8 mouse cellular contexts compared by ENCODE assay signal in genomic region chr9:27106081-27106480, GRCm38 (mm10). TPM values are rescaled to one million over a fixed set of nuclear protein-coding genes. Genes with fewer than 3 reads are reported as not detected.
A peak's percentile ranks its signal among the peaks of the same experiment; 100 is the strongest.
DNase-seq lines count a peak whose midpoint lies in the region; ATAC-seq and TF ChIP-seq lines count a peak whose summit lies in the region.

No protein-coding gene starts in this region.

- no peak overlapping the region for H3K4me2 ChIP-seq in heart, embryonic 12.5 days
- H3K4me2 ChIP-seq in embryonic facial prominence, embryonic 14.5 days (ENCODE audit: low read depth, low read length), result no peak overlapping the region
- H3K4me2 ChIP-seq in kidney, postnatal 0 days (ENCODE audit: low read length), result no peak overlapping the region

- WGBS in heart, adult 2 months, result 19% methylated on average over 1 of the region's 1 CpGs
- WGBS in heart, embryonic 12.5 days, result 41% methylated on average over 1 of the region's 1 CpGs
- 61% methylated on average over 1 of the region's 1 CpGs for WGBS in embryonic facial prominence, embryonic 14.5 days
- WGBS in kidney, postnatal 0 days, result 28% methylated on average over 1 of the region's 1 CpGs
- 70% methylated on average over 1 of the region's 1 CpGs for WGBS in midbrain, embryonic 10.5 days

- no peak for ATAC-seq in heart, embryonic 12.5 days (ENCODE audit: insufficient number of reproducible peaks, low FRiP score)
- no peak for ATAC-seq in embryonic facial prominence, embryonic 14.5 days (ENCODE audit: low read depth)
- no peak for ATAC-seq in kidney, postnatal 0 days (replicated peaks; ENCODE audit: low FRiP score, low read depth)

- 0 out of 2 replicates have a peak, but pooled peaks have one; percentile 37 for TF ChIP-seq EP300 in heart, adult 2 months (IDR thresholded peaks at IDR 0.05; ENCODE audit: insufficient read depth, low read depth, low read length)

- intact Hi-C loops in heart, adult 2 months (cut with DNase I), result loop anchor here (1.0 to 5.0 kb wide), 4 partner anchors 27 to 221 kb away; no protein-coding TSS in a partner anchor

- peaks cover 6% of the 10 kb centered on the region for H3K36me3 ChIP-seq in heart, adult 2 months (ENCODE audit: control insufficient read depth, insufficient read depth, low read length)
- H3K36me3 ChIP-seq in heart, embryonic 12.5 days, result peaks cover 42% of the 10 kb centered on the region
- peaks cover 42% of the 10 kb centered on the region for H3K36me3 ChIP-seq in embryonic facial prominence, embryonic 14.5 days (ENCODE audit: control insufficient read depth, insufficient read depth, low read length)
- H3K36me3 ChIP-seq in kidney, postnatal 0 days (ENCODE audit: insufficient read depth, low read length), result 0 out of 2 replicates have a peak, but pooled peaks cover 2% of the 10 kb centered on the region
- peaks cover 59% of the 10 kb centered on the region for H3K36me3 ChIP-seq in midbrain, embryonic 10.5 days

- H3K4me1 ChIP-seq in heart, adult 2 months (ENCODE audit: control insufficient read depth, insufficient read depth, low read length), result peaks cover 19% of the 10 kb centered on the region
- H3K4me1 ChIP-seq in heart, embryonic 12.5 days (replicated peaks), result peaks cover 21% of the 10 kb centered on the region
- H3K4me1 ChIP-seq in embryonic facial prominence, embryonic 14.5 days (ENCODE audit: control insufficient read depth, insufficient read depth, low read length), result peaks cover 9% of the 10 kb centered on the region
- H3K4me1 ChIP-seq in kidney, postnatal 0 days (replicated peaks; ENCODE audit: insufficient read depth, low read length), result no peaks in the 10 kb centered on the region
- peaks cover 9% of the 10 kb centered on the region; the same call in 1 of the 2 replicates for H3K4me1 ChIP-seq in midbrain, embryonic 10.5 days

- H3K4me3 ChIP-seq in heart, adult 2 months, result no peak overlapping the region
- no peak overlapping the region for H3K4me3 ChIP-seq in heart, embryonic 12.5 days
- H3K4me3 ChIP-seq in embryonic facial prominence, embryonic 14.5 days (ENCODE audit: low read depth, low read length), result no peak overlapping the region
- no peak overlapping the region for H3K4me3 ChIP-seq in kidney, postnatal 0 days (replicated peaks; ENCODE audit: low read depth, low read length)
- H3K4me3 ChIP-seq in midbrain, embryonic 10.5 days, result no peak overlapping the region

- TF ChIP-seq CTCF in heart, adult 2 months (IDR thresholded peaks at IDR 0.05), result peak; percentile 95
- TF ChIP-seq CTCF in kidney, postnatal 0 days (IDR thresholded peaks at IDR 0.05; ENCODE audit: low read depth), result peak; percentile 92

- no peak overlapping the region for H3K9ac ChIP-seq in heart, adult 2 months (ENCODE audit: low read depth, low read length)
- no peak overlapping the region for H3K9ac ChIP-seq in heart, embryonic 12.5 days
- no peak overlapping the region for H3K9ac ChIP-seq in embryonic facial prominence, embryonic 14.5 days (ENCODE audit: low read depth, low read length)
- H3K9ac ChIP-seq in kidney, postnatal 0 days (ENCODE audit: low read depth, low read length), result no peak overlapping the region

- no peaks in the 10 kb centered on the region for H3K9me3 ChIP-seq in heart, embryonic 12.5 days (replicated peaks)
- H3K9me3 ChIP-seq in embryonic facial prominence, embryonic 14.5 days (ENCODE audit: control insufficient read depth, low read length), result no peaks in the 10 kb centered on the region
- no peaks in the 10 kb centered on the region for H3K9me3 ChIP-seq in kidney, postnatal 0 days (replicated peaks; ENCODE audit: low read length)
- H3K9me3 ChIP-seq in midbrain, embryonic 10.5 days (replicated peaks), result no peaks in the 10 kb centered on the region

- TF ChIP-seq POLR2A in heart, adult 2 months (IDR thresholded peaks at IDR 0.05; ENCODE audit: insufficient read depth, low read depth, low read length), result no peak

- H3K27ac ChIP-seq in heart, adult 2 months, result peak overlapping the region; percentile 94
- no peak overlapping the region for H3K27ac ChIP-seq in heart, embryonic 12.5 days (ENCODE audit: poor library complexity, severe bottlenecking)
- H3K27ac ChIP-seq in embryonic facial prominence, embryonic 14.5 days (replicated peaks; ENCODE audit: low read depth, low read length), result no peak overlapping the region
- H3K27ac ChIP-seq in kidney, postnatal 0 days, result no peak overlapping the region
- H3K27ac ChIP-seq in midbrain, embryonic 10.5 days (replicated peaks), result no peak overlapping the region

- H3K27me3 ChIP-seq in heart, adult 2 months (ENCODE audit: control insufficient read depth, insufficient read depth, low read length), result no peaks in the 10 kb centered on the region
- H3K27me3 ChIP-seq in heart, embryonic 12.5 days (replicated peaks), result no peaks in the 10 kb centered on the region
- H3K27me3 ChIP-seq in embryonic facial prominence, embryonic 14.5 days (replicated peaks; ENCODE audit: control insufficient read depth, insufficient read depth, low read length), result no peaks in the 10 kb centered on the region
- H3K27me3 ChIP-seq in kidney, postnatal 0 days (ENCODE audit: insufficient read depth, low read length), result no peaks in the 10 kb centered on the region
- no peaks in the 10 kb centered on the region for H3K27me3 ChIP-seq in midbrain, embryonic 10.5 days (ENCODE audit: low read depth, poor library complexity, severe bottlenecking)

- H3K79me2 ChIP-seq in heart, adult 2 months (replicated peaks; ENCODE audit: control insufficient read depth, insufficient read depth, low read length), result no peaks in the 10 kb centered on the region

- peak; percentile 40 to 44 for DNase-seq in heart, adult 2 months
- DNase-seq in A20 (ENCODE audit: low read depth, low spot score), result peak; percentile 50
- peak; percentile 75 for DNase-seq in adrenal gland, postnatal 14 days
- peak; percentile 61 for DNase-seq in embryonic facial prominence, embryonic 14.5 days (ENCODE audit: low spot score)
- peak; percentile 81 for DNase-seq in kidney, postnatal 0 days (ENCODE audit: low spot score)
- peak; percentile 40 for DNase-seq in midbrain, embryonic 10.5 days (ENCODE audit: low spot score)
- peak; percentile 35 for DNase-seq in thymus, postnatal 4 days

RNA-seq across cellular contexts. Expression of gene Jam3, which starts 49.1 kb away (rescaled TPM):
- total RNA-seq in heart, adult 2 months (2021), result 10 to 100 TPM; 14.1 to 14.2 TPM
- polyA plus RNA-seq in heart, adult 2 months (2012; rRNA removed), result 18.9 and 30.5 TPM in 2 replicates
- polyA plus RNA-seq in heart, embryonic 12.5 days (2016; fragmentation: Nextera tagmentation; extraction: Ambion mirVana), result 47.4 and 50.0 TPM in 2 replicates
- 30.9 and 38.4 TPM in 2 replicates for total RNA-seq in adrenal gland, postnatal 14 days (2021)
- 121 and 122 TPM in 2 replicates for polyA plus RNA-seq in embryonic facial prominence, embryonic 14.5 days (2014; fragmentation: Nextera tagmentation; extraction: Ambion mirVana)
- polyA plus RNA-seq in kidney, postnatal 0 days (2015; fragmentation: Nextera tagmentation; extraction: Ambion mirVana), result 56.8 TPM in 2 replicates
- polyA plus RNA-seq in midbrain, embryonic 10.5 days (2016; fragmentation: Nextera tagmentation; extraction: Ambion mirVana), result 146 and 147 TPM in 2 replicates
